In the genomic region with DNA sequence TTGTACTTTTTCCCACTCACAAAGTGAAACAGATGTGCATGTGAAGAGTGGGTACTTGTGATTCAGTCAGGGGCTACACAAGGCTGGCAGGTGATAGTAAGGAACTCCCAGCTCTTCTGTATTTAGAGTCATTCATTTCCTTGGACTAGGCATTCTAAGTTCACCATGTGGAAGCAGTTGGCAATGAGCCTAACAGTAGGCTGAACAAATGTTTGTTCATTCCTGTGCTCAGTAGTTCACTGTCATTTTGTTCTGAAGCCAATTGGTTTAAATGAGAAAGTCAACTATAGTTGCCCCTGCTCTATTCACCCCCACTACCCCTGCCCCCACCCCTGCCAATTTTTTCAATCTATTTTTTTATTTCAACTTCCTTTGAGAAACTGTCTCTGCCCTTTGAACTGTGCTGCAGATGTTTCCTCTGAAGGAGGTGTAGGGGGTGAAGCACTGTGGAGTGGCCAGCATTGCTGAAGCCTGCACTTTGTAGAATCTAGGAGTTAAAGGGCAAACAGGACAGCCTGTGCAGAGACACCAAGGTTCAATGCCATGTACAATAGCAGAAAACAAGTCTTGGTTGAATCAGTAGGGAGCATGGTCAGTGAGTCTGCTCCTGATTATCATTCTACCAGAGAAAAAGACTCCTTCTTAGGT, we compare ENCODE assay signal across 1 mouse cellular context.
TF ChIP-seq lines count a peak whose summit lies in the region.

No protein-coding gene starts in this region.

TF ChIP-seq in CH12.LX, 34 proteins besides CTCF, POLR2A, EP300 and RAD21 (continued from another document):
- TF ChIP-seq KAT2A (IDR thresholded peaks at IDR 0.05; ENCODE audit: insufficient replicate concordance, low read length), result no peak
- TF ChIP-seq CHD2 (IDR thresholded peaks at IDR 0.05; ENCODE audit: low read length), result no peak
- no peak for TF ChIP-seq BHLHE40 (IDR thresholded peaks at IDR 0.05; ENCODE audit: low read depth, low read length)
- no peak for TF ChIP-seq JUN (IDR thresholded peaks at IDR 0.05; ENCODE audit: insufficient read depth, low read depth, low read length)
- no peak for TF ChIP-seq ZMIZ1 (IDR thresholded peaks at IDR 0.05; ENCODE audit: low read depth, low read length)
- no peak for TF ChIP-seq HCFC1 (IDR thresholded peaks at IDR 0.05; ENCODE audit: low read depth, low read length)
- TF ChIP-seq USF1 (IDR thresholded peaks at IDR 0.05; ENCODE audit: low read depth, low read length), result no peak
